Mouse (Mus musculus): ENCODE data around the gene Mterf1a. TPM values are rescaled to one million over a fixed set of nuclear protein-coding genes. Genes with fewer than 3 reads are reported as not detected.

Mterf1a gene
- total RNA-seq, 2 experiments from 2014 or later: 6.1 to 8.0 TPM

Other genes starting within 250 kb of the Mterf1a start
- gene Tmbim7, start 242.8 kb downstream of the Mterf1a start, total RNA-seq (2021): not detected
- gene Gatad1, start 236.7 kb downstream of the Mterf1a start, total RNA-seq (2021): 100 to 1,000 TPM; 141 to 152 TPM
- 10 to 100 TPM; 70.4 to 88.3 TPM for gene Ankib1, start 91.0 kb downstream of the Mterf1a start, total RNA-seq (2021)
- gene Krit1, start 90.7 kb downstream of the Mterf1a start, total RNA-seq (2021): 10 to 100 TPM; 50.5 to 50.6 TPM
- under 1 TPM in 1 of 2 experiments, not detected in 1; 0.10 TPM for gene Lrrd1, start 48.8 kb downstream of the Mterf1a start, total RNA-seq (2021)
- 10 to 100 TPM; 73.6 to 91.7 TPM for gene Akap9, start 34.1 kb upstream of the Mterf1a start, total RNA-seq (2021)
- 100 to 1,000 TPM in 1 of 2 experiments, 10 to 100 TPM in 1; 88.9 to 105 TPM for gene Cyp51, start 210.8 kb upstream of the Mterf1a start, total RNA-seq (2021)

Data from adrenal gland, postnatal 36 days (tissue).